Mouse (Mus musculus) B cell, adult 62 days (primary cell): ENCODE data around the gene Samt2. TPM values are rescaled to one million over a fixed set of nuclear protein-coding genes. Genes with fewer than 3 reads are reported as not detected.

ENCODE experiments used
- total RNA-seq: library from RNA; stranded (reverse); gene quantifications from 4 replicates; pipeline ENCODE4 v1.2.4, GENCODE M21; 2023

The Samt2 gene
- total RNA-seq: not detected in 4 replicates

GRCm38 (mm10) chrX:154579260-154579659, at the start of gene Samt2:
TSS of gene Samt2 (minus strand) at chrX:154579360.

Other genes starting within 250 kb of the Samt2 start
- not detected in 4 replicates for gene 4930524N10Rik, start 236.0 kb downstream of the Samt2 start, total RNA-seq
- not detected in 4 replicates for gene Samt4, start 97.4 kb downstream of the Samt2 start, total RNA-seq